Mouse (Mus musculus) C2C12 (cell line): ENCODE measurements around the gene Hsf2bp.

Experiments
- CTCF ChIP-seq: IDR thresholded peaks from one replicate; pipeline ENCODE4 v1.5.1; 2011; ENCODE audit not compliant: control insufficient read depth, insufficient read depth, insufficient read length
- MAX ChIP-seq: IDR thresholded peaks from one replicate; pipeline ENCODE4 v1.6.1; 2011; ENCODE audit warnings: mild to moderate bottlenecking, control low read depth
- USF1 ChIP-seq: IDR thresholded peaks from one replicate; pipeline ENCODE4 v1.6.1; 2011; ENCODE audit warnings: low read depth, mild to moderate bottlenecking, control low read depth, moderate library complexity

DNA sequence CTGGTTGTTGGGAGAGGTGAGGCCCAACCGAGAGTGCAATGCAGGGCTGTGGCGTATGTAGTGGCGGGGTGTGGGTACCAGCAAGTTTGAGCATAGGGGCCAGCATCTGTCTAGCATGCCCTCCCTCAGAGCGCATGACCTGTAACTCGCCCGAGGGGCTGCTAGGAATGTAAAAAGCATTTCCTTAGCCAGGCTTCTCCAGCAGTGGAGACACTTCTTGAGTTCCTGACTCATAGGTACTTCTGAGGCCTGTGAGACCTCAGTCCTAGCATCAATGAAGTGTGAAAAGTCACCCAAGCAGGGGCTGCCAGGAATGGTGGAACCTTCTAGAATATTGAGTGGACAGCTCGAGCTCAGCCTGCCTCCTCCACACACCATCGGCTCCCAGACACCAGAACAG, 117.8 kb downstream of the Hsf2bp start:
- TF ChIP-seq CTCF (no peak), MAX (no peak), USF1 (no peak)
